Mouse (Mus musculus) lung, embryonic 15.5 days (tissue): ENCODE results near the gene Acot12. TPM values are rescaled to one million over a fixed set of nuclear protein-coding genes. Genes with fewer than 3 reads are reported as not detected.
A peak's percentile ranks its signal among the peaks of the same experiment; 100 is the strongest.

Experiments
- ATAC-seq: fragments of 200-750 bp; cut with Nextera tagmentation; 2 replicates; pipeline ENCODE4 v1.8.0; 2017; ENCODE audit warnings: moderate number of reproducible peaks, borderline replicate concordance; ENCODE audit not compliant: low FRiP score, low TSS enrichment; ENCODE audit errors: extremely low read depth
- H3K27ac ChIP-seq: fragments of 300-500 bp; sonication (generic); 2 replicates; pipeline ENCODE4 v1.5.1; 2015; ENCODE audit warnings: moderate library complexity, mild to moderate bottlenecking, inconsistent platforms
- H3K27me3 ChIP-seq: fragments of 300-500 bp; sonication (generic); 2 replicates; pipeline ENCODE4 v1.6.1; 2015; ENCODE audit warnings: inconsistent platforms
- H3K36me3 ChIP-seq: fragments of 300-500 bp; sonication (generic); 2 replicates; pipeline ENCODE4 v1.6.1; 2015; ENCODE audit warnings: inconsistent platforms
- H3K4me1 ChIP-seq: fragments of 300-500 bp; sonication (generic); 2 replicates; pipeline ENCODE4 v1.6.1; 2015; ENCODE audit warnings: inconsistent platforms
- H3K4me2 ChIP-seq: fragments of 300-500 bp; sonication (generic); 2 replicates; pipeline ENCODE4 v1.6.1; 2015; ENCODE audit warnings: inconsistent platforms, mild to moderate bottlenecking, moderate library complexity
- H3K4me3 ChIP-seq: fragments of 300-500 bp; sonication (generic); 2 replicates; pipeline ENCODE4 v1.5.1; 2015; ENCODE audit warnings: mild to moderate bottlenecking, inconsistent platforms
- H3K9ac ChIP-seq: fragments of 300-500 bp; sonication (generic); 2 replicates; pipeline ENCODE4 v1.6.1; 2015; ENCODE audit warnings: inconsistent platforms
- H3K9me3 ChIP-seq: fragments of 300-500 bp; sonication (generic); 2 replicates; pipeline ENCODE4 v1.6.1; 2016; ENCODE audit warnings: inconsistent platforms
- WGBS: fragments of 180-500 bp; shearing (Covaris S2); methylation state at CpG from one replicate; pipeline ENCODE4 v1.1.7; 2015; 5-methylcytosine and 5-hydroxymethylcytosine counted together
- polyA plus RNA-seq: library from polyadenylated mRNA; unstranded; fragments of >200 nt; fragmentation: Nextera tagmentation; extraction: Ambion mirVana; gene quantifications from 2 replicates; pipeline ENCODE4 v1.2.1, GENCODE M21; 2015

Acot12 gene
- not detected in 2 replicates for polyA plus RNA-seq

- Histone ChIP-seq H3K36me3 (no peaks in the 10 kb centered on the region), H3K4me2 (peak within 1 kb of the TSS; percentile 85), H3K27ac (no peak within 1 kb of the TSS), H3K27me3 (peaks cover 8% of the 10 kb centered on the region; the same call in 1 of the 2 replicates), H3K4me3 (peak within 1 kb of the TSS; percentile 40), H3K9me3 (no peaks in the 10 kb centered on the region), H3K4me1 (peaks cover 9% of the 10 kb centered on the region; the same call in 1 of the 2 replicates), H3K9ac (peak within 1 kb of the TSS; percentile 37)
- WGBS: 6% methylated on average over 45 of the region's 45 CpGs
- ATAC-seq: no peak
These were observed at the start of gene Acot12 for GRCm38 (mm10) chr13:91741280-91742047. Acot12 (plus strand) TSS chr13:91741512.

DNA sequence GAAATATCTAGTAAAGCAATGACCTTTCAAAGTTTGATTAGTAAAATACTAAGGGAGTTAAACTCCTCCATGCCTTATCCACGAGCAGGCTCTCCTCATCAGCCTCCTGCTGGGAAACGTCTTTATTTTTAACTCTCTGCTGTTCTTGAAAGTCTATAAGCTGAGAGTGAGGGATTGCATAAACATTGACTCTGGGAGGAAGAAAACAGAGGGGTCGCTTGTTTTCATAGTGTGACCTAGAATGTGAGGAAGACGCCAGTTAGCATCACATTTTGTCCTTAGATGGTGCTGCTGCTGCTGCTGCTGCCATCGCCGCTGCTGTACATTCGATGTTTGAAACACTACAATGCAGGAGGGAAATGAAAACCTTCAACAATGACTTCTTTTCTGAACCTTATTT, 47.7 kb upstream of the Acot12 start:
- no peaks in the 10 kb centered on the region for H3K4me1 ChIP-seq
- H3K27me3 ChIP-seq: no peaks in the 10 kb centered on the region
- ATAC-seq: peak; percentile 60; the same call in 1 of the 2 replicates
- H3K9ac ChIP-seq: no peak overlapping the region
- 29% methylated on average over 7 of the region's 7 CpGs for WGBS
- H3K4me3 ChIP-seq: no peak overlapping the region
- H3K27ac ChIP-seq: no peak overlapping the region
- H3K4me2 ChIP-seq: no peak overlapping the region
- H3K9me3 ChIP-seq: no peaks in the 10 kb centered on the region
- H3K36me3 ChIP-seq: no peaks in the 10 kb centered on the region

DNA sequence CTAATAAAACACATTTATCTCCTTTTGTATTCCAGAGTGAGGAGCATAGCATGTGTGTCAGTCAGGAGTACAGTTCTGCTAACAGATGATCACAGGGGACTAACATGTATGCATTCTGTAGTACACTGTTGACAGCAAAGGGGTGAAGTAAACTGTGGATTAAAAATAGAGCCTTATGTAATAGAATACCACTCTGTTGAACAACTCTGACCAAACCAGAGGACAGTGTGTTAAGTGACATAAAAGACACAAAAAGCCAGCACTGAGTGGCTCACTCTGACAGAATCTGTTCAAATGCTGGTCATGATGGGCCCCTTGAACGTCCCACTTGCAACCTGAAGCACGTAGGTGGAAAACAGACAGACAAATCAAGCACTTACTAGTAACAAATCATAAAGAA, 45.9 kb upstream of the Acot12 start:
- H3K4me2 ChIP-seq: no peak overlapping the region
- no peak overlapping the region for H3K4me3 ChIP-seq
- H3K4me1 ChIP-seq: no peaks in the 10 kb centered on the region
- H3K9me3 ChIP-seq: no peaks in the 10 kb centered on the region
- no peaks in the 10 kb centered on the region for H3K36me3 ChIP-seq
- H3K9ac ChIP-seq: no peak overlapping the region
- H3K27me3 ChIP-seq: no peaks in the 10 kb centered on the region
- ATAC-seq: no peak
- 54% methylated on average over 2 of the region's 2 CpGs for WGBS
- H3K27ac ChIP-seq: no peak overlapping the region

DNA sequence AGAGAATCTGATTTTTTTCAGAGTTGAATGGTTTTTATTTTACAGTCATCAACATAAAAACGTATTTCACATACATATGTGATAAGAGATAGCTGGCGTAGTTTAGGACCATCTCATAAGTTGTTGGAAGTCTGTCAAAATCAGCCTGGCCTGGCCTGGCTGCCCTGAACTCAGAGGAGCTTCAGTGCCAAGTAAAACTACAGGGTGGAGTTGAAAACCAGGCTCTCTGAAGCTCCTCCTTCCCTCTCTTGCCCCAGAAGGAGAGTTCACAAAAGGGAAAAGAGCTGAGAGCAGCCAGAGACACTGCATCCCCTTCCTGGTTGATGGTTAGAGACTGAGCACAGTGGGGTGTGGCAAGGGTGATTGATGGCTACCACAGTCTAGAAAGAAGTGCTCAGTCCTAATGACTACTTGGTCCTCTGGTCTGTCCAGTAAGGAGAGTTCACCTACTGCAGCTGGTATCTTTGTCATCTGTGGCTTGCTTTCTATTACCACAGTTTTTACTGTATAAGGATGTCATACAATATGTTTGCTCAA, 45.1 kb upstream of the Acot12 start:
- WGBS: 50% methylated on average over 2 of the region's 2 CpGs
- Histone ChIP-seq H3K4me2 (no peak overlapping the region), H3K9ac (no peak overlapping the region), H3K4me1 (no peaks in the 10 kb centered on the region), H3K9me3 (no peaks in the 10 kb centered on the region), H3K36me3 (no peaks in the 10 kb centered on the region), H3K4me3 (no peak overlapping the region), H3K27me3 (no peaks in the 10 kb centered on the region), H3K27ac (no peak overlapping the region)
- peak; percentile 38; the same call in 1 of the 2 replicates for ATAC-seq

GRCm38 (mm10) chr13:91697011-91697410, 44.3 kb upstream of the Acot12 start:
- ATAC-seq: no peak
- WGBS: 28% methylated on average over 3 of the region's 3 CpGs
- Histone ChIP-seq H3K27me3 (no peaks in the 10 kb centered on the region), H3K9ac (no peak overlapping the region), H3K9me3 (no peaks in the 10 kb centered on the region), H3K27ac (no peak overlapping the region), H3K4me3 (no peak overlapping the region), H3K36me3 (no peaks in the 10 kb centered on the region), H3K4me1 (no peaks in the 10 kb centered on the region), H3K4me2 (no peak overlapping the region)

GRCm38 (mm10) chr13:91702337-91702736, 39.0 kb upstream of the Acot12 start:
- H3K9ac ChIP-seq: no peak overlapping the region
- no peak for ATAC-seq
- H3K27ac ChIP-seq: no peak overlapping the region
- no peaks in the 10 kb centered on the region for H3K9me3 ChIP-seq
- no peak overlapping the region for H3K4me3 ChIP-seq
- H3K4me2 ChIP-seq: no peak overlapping the region
- no peaks in the 10 kb centered on the region for H3K36me3 ChIP-seq
- H3K27me3 ChIP-seq: no peaks in the 10 kb centered on the region
- 49% methylated on average over 6 of the region's 6 CpGs for WGBS
- no peaks in the 10 kb centered on the region for H3K4me1 ChIP-seq

- ATAC-seq: no peak
- Histone ChIP-seq H3K9me3 (no peaks in the 10 kb centered on the region), H3K36me3 (no peaks in the 10 kb centered on the region), H3K4me1 (no peaks in the 10 kb centered on the region), H3K27me3 (no peaks in the 10 kb centered on the region), H3K27ac (no peak overlapping the region), H3K4me3 (no peak overlapping the region), H3K4me2 (no peak overlapping the region), H3K9ac (no peak overlapping the region)
- 86% methylated on average over 6 of the region's 6 CpGs for whole genome bisulfite sequencing
These were observed 21.8 kb upstream of the Acot12 start for GRCm38 (mm10) chr13:91719487-91719886.

DNA sequence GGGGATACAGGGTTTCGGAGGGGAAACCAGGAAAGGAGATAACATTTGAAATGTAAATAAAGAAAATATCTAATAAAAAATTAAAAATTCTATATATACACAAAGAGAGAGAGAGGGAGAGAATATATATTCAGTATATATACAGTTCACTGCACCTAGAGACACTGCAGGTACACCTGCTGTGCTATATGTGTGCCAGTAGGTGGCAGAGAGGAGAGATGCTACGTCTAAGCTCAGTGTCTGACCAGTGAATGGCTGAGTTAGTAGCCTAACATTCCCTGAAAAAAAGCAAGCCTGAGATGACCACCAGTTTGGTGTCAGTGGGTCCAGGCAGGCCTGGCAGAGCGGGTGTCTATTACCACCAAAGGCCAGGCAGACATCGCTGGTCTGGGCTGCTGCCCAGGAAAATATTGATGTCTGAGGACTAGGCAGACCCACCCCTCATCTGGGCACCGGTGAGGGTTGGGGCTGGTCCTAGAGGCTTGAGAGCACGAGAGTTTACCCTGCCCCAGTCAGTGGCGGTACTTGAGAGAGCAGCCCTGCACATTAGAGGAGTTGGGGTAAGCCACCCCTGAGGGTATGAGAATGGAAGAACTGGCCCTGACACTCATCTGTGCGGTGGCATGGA, 18.1 kb upstream of the Acot12 start:
- no peak overlapping the region for H3K9ac ChIP-seq
- ATAC-seq: no peak
- H3K27ac ChIP-seq: no peak overlapping the region
- H3K27me3 ChIP-seq: no peaks in the 10 kb centered on the region
- H3K9me3 ChIP-seq: no peaks in the 10 kb centered on the region
- H3K4me3 ChIP-seq: no peak overlapping the region
- whole genome bisulfite sequencing: 63% methylated on average over 8 of the region's 8 CpGs
- no peak overlapping the region for H3K4me2 ChIP-seq
- no peaks in the 10 kb centered on the region for H3K36me3 ChIP-seq
- H3K4me1 ChIP-seq: no peaks in the 10 kb centered on the region

DNA sequence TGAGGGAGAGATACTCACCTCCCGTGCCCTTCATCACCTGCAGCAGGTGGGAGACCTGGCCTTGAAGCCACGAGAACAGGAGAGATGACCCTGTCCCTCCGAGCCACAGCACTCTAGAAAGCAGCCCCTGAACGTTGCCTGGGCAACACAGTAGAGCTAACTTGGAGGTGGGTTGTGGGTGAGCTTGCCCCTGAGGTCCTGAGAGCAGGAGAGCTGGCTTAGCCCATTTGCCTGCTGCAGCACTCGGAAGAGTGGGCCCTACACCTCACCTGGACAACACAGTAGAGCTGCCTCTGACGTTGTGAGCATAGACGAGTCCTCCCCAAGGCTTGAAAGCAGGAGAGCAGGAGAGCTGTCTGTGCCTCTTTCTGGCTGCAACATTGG, 17.6 kb upstream of the Acot12 start:
- Histone ChIP-seq H3K4me3 (no peak overlapping the region), H3K9ac (no peak overlapping the region), H3K27ac (no peak overlapping the region), H3K27me3 (no peaks in the 10 kb centered on the region), H3K9me3 (no peaks in the 10 kb centered on the region), H3K4me2 (no peak overlapping the region), H3K4me1 (no peaks in the 10 kb centered on the region), H3K36me3 (no peaks in the 10 kb centered on the region)
- WGBS: 69% methylated on average over 7 of the region's 7 CpGs
- no peak for ATAC-seq

DNA sequence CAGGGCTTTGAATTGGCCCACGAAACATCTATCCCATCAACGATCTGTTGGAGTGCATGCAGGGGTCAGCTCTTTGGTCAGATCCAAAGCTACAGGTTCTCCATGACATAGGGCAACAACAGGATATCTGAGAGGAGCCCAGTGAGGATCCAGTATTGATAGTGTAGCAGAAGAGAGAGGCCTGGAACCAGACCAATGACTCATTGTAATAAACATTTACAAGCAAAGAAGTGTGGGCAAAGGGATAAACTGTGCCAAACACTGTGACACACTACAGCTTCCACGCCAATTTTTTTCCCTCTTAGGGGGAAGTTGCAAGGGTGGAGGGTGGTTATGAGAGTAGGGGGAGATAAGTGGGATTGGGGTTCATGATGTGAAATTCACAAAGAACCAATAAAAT, 17.1 kb upstream of the Acot12 start:
- Histone ChIP-seq H3K4me1 (no peaks in the 10 kb centered on the region), H3K36me3 (no peaks in the 10 kb centered on the region), H3K27me3 (no peaks in the 10 kb centered on the region), H3K9me3 (no peaks in the 10 kb centered on the region), H3K27ac (no peak overlapping the region), H3K9ac (no peak overlapping the region), H3K4me2 (no peak overlapping the region), H3K4me3 (no peak overlapping the region)
- WGBS: 66% methylated on average over 3 of the region's 3 CpGs
- ATAC-seq: no peak

GRCm38 (mm10) chr13:91725130-91725529, 16.2 kb upstream of the Acot12 start:
- ATAC-seq: no peak
- WGBS: 67% methylated on average over 3 of the region's 3 CpGs

DNA sequence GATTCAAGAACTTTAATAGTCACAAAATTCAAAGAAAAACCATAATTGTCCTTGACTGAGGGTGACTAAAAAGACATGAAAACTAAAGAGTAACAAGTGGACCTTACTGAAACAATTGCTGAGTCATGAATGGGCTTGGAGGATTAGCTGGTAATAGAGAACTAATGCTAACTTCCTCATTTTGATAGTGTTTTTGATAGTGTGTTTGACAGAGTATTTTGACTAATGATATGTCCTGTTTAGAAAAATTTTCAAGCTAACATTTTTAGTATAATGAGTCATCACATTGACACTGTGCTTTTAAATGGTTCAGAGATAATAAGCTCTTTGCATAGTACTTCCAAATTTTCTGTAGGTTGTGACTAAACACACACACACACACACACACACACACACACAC, 13.4 kb upstream of the Acot12 start:
- Histone ChIP-seq H3K27ac (no peak overlapping the region), H3K9ac (no peak overlapping the region), H3K4me1 (no peaks in the 10 kb centered on the region), H3K9me3 (no peaks in the 10 kb centered on the region), H3K36me3 (no peaks in the 10 kb centered on the region), H3K4me2 (no peak overlapping the region), H3K4me3 (no peak overlapping the region), H3K27me3 (no peaks in the 10 kb centered on the region)
- ATAC-seq: no peak

More at GRCm38 (mm10) chr13:91725130-91725529, 16.2 kb upstream of the Acot12 start:
- Histone ChIP-seq H3K4me3 (no peak overlapping the region), H3K4me1 (no peaks in the 10 kb centered on the region), H3K9ac (no peak overlapping the region), H3K9me3 (no peaks in the 10 kb centered on the region), H3K27me3 (no peaks in the 10 kb centered on the region), H3K27ac (no peak overlapping the region), H3K36me3 (no peaks in the 10 kb centered on the region), H3K4me2 (no peak overlapping the region)
